Mouse (Mus musculus) spleen, postnatal 36 days (tissue): ENCODE measurements around the gene Poc1a.

Experiments used
- DNase-seq, 2 experiments: peaks; one replicate each; pipeline ENCODE4 v3.0.0; 2022; ENCODE audit warnings: low spot score in 2 of 2, mixed read lengths in 1 of 2

Poc1a gene

DNA sequence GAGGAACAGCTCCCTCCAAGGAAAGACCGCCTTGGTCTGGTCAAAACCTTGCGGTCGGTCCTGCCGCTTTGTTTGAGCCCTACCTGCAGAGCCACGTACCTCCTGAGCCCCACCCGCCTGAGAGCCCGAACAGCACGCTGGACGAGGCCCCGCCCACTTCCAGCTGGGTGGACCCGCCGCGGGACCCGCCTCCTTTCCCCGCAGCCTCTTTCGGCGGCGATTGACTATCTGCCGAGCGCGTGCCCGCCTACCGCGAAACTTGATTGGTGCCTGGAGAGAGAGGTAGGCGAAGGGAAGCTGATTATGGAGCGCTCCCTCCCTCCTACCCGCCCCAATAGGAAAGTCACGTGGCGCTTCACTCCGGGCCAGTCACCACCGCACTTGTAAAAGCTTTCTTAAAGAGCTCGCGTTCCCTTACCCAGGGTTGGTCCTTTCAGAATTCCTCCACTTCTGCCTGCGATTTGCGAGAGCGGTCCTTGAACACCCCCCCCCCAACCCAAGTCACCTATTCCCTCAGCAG is 86.8 kb downstream of the Poc1a start:
- peak; percentile 99 for DNase-seq

- peak; percentile 82 to 83 for DNase-seq
Observed at GRCm38 (mm10) chr9:106368112-106368717, 87.4 kb downstream of the Poc1a start, which contains the start of gene Dusp7. TSS of gene Dusp7 (plus strand) at chr9:106368632.

DNA sequence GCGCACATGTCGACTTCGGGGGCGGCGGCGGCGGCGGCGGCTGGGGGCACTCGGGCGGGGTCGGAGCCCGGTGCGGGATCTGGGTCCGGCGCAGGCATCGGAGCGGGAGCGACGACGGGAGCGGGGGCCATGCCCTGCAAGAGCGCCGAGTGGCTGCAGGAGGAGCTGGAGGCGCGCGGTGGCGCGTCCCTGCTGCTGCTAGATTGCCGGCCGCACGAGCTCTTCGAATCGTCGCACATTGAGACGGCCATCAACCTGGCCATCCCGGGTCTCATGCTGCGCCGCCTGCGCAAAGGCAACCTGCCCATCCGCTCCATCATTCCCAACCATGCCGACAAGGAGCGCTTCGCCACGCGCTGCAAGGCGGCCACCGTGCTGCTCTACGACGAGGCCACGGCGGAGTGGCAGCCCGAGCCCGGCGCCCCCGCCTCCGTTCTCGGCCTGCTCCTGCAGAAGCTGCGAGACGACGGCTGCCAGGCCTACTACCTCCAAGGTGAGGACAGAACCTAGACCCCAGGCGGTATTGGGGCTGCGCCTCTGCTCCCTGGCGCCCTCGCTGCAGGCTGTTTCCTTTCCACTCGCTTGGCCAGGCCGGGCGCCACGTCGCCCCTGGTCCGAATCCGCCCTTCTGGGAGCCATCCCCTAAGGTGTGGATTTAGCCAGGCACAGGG is 88.1 kb downstream of the Poc1a start:
- peak; percentile 54 to 61 for DNase-seq

GRCm38 (mm10) chr9:106369801-106370485 is 89.1 kb downstream of the Poc1a start:
- no peak for DNase-seq

- no peak for DNase-seq
Observed at GRCm38 (mm10) chr9:106370620-106371383, 89.9 kb downstream of the Poc1a start.

DNA sequence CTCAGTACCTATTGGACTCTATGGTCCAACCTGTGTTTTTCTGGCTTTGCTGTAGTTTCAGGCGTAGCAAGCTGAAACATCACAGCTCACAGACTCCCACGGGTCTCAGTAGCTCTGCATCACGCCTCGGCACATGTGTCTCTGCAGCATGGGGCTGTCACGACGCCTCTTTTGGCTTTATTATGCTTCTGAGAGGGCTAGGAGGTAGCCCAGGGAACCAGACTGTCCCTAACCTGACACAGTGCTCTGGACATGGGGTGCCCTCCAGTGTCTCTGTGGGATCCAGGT is 90.5 kb downstream of the Poc1a start:
- DNase-seq, result no peak

DNA sequence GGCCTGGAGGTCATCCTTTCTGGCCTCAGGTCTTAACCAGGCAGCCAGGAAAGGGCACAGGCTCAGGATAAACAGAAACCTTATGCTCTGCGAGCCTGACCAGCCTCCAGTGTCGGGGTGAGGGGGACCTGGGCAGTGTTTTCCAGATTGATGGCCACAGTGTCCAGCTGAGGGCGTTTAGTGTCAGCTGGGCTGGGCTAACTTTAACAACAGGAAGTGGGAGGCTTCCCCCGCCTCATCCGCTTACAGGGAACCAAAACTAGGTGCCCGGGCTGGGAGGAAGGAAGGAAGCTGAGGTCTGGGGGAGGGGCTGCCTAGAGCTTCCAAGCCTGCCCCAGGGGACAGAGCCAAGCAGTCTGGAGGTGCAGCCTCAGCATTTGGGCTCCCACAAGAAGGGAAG is 90.9 kb downstream of the Poc1a start:
- DNase-seq, result peak; percentile 89 to 90

DNA sequence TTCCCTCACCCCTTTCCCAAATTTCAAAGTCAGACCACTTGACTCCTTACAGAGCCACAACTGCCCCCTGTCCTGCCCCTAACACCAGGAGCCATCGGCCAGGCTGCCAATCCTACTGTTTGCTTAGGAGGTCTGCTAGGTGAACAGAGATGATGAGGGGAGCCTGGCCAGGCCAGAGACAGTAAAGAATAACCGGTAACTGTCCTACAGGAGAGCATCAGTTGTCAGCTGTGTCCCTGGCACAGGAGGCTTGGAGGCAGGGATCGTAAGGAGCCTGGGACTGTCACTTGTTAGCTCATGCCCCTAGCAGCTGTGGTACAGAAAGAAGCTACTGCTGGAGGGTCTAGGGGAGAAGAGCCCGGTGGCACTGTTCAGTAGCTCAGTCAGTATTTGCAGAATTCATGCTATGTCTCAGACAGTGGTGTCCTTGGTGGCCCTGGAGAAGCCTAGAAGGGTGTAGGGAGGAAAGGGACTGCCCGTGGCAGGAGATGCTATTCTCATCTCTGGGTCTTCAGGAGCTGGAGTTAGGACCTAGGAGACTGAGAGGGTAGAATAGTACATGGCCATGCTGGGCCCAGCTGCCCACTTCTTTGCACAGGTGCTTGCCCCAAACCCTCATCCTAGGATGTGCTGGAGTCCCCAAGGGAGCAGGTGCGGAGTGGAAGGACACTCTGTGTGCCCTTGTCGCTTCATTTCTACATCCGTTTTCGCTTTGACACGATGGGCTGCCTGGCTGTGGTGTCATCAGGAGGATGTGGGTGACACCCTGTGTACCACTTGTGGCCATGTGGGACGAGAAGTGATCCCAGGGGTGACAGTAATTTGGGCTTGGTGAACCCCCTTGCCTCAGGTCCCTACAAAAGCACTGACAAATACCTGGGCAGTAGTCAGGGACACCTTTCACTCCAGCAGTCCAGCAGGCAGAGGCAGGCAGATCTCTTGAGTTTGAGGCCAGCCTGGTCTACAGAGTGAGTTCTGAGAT is 91.9 kb downstream of the Poc1a start:
- DNase-seq, result peak; percentile 78

DNA sequence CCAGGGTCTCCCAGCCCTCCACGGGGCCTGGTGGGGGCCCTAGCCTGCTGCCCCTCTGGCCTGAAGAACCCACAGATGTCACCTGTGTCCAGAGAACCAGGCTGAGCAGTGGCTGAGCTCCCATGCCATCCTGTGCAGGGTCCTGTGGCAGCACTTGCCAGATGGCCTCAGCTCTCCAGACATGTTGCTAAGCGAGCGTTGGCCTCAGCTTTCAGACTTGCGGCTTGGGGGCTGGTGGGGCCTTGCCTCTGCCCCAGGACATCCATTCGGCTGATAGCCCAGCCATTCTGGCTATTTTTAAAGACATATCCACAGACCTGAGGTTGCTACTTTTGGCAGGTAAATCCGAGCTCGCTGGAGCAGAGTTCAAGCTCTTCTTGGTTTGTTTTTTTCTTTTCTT is 93.1 kb downstream of the Poc1a start:
- DNase-seq, result no peak

DNA sequence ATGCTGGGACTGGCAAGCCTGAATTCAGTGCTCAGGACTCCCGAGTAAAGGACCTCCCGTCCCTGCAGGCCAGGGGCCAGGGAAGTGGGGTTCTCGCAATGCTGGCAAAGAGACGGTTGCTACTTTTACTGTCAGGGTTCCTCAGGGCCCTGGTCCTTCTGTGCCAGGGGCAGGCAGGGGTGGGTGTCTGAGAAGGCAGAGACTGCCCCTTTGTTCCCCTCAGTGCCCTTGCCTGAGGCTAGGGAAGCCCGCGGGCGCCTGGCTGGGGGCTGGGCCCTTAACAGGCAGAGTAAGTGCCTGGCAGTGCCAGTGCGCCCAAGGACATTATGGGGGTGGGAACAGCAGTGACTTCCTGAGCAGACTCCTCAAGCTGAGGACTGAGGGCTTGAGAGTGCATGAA is 96.4 kb downstream of the Poc1a start:
- DNase-seq, result no peak

DNA sequence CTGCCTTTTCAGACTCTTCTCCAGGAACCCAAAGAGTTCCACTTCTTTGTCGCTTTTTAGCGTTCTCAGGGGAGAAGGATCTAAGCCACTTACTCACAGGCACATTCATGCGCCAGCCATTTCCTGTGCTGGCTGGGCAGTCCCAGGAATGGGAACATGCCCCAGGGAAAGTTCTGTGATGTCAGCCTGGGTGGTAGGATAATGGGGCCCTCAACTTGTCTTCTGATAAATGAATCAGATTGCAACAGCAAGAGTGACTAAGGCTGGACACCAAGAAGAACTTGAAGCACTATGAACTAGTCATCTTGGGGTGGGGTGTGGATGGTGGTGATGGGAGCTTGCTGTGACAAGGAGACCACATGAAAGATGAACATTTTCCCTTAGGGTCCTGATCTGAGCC is 97.2 kb downstream of the Poc1a start:
- DNase-seq, result no peak

DNA sequence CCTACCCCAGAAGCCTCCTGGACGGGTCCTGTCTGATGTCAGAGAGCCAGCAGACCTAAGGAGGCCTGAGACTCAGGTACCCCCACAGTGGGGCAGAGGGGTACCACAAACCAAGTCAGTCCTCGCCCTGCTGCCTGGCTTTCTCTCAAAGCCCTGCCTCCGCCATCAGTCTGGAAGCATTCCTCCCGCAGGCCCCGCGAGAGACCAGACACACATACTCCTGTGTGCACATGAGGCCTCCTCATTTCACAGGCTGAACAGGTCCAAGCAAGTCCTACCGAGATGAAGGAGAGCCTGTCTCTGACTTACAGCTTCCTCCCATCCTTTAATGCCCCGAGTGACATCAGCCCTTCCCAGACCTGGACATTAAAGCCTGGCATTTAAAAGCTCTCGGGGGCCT is 97.9 kb downstream of the Poc1a start:
- no peak for DNase-seq

DNA sequence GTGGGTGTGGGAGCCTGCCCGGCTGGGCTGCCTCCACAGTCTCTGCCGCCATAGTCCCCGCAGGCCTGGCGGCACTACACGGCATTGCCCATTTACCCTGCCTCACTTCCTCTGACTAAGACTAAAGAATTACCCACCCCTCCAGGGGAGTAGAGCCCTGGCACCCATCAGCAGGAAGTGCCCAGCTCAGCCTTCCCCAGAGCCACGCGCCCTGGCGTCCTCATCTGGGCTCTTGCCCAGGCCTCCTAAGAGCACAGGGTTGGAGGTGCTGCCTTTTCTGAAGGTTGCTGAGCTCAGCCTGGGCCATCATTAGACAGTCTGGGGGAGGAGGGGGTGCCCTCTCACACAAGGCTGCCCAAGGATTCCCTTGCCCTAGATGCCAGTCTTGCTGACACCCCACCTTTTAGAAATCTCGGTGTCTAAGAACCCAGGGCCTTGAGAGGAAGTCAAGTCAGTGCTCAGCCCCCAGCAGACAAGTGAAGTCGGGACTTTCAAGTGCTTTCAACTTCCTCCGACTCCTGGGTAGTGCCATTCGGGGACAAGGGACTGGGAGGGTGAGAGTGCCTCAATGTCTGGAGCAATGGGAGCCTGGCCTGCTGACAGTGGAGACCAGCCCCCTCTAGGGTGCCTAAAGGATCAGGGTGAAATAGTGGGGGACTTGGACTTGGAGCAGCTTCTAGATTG is 105.5 kb downstream of the Poc1a start:
- DNase-seq, result peak; percentile 44 to 46

GRCm38 (mm10) chr9:106392828-106393527 is 112.1 kb downstream of the Poc1a start:
- no peak for DNase-seq

GRCm38 (mm10) chr9:106393548-106393947 is 112.7 kb downstream of the Poc1a start:
- no peak for DNase-seq

DNA sequence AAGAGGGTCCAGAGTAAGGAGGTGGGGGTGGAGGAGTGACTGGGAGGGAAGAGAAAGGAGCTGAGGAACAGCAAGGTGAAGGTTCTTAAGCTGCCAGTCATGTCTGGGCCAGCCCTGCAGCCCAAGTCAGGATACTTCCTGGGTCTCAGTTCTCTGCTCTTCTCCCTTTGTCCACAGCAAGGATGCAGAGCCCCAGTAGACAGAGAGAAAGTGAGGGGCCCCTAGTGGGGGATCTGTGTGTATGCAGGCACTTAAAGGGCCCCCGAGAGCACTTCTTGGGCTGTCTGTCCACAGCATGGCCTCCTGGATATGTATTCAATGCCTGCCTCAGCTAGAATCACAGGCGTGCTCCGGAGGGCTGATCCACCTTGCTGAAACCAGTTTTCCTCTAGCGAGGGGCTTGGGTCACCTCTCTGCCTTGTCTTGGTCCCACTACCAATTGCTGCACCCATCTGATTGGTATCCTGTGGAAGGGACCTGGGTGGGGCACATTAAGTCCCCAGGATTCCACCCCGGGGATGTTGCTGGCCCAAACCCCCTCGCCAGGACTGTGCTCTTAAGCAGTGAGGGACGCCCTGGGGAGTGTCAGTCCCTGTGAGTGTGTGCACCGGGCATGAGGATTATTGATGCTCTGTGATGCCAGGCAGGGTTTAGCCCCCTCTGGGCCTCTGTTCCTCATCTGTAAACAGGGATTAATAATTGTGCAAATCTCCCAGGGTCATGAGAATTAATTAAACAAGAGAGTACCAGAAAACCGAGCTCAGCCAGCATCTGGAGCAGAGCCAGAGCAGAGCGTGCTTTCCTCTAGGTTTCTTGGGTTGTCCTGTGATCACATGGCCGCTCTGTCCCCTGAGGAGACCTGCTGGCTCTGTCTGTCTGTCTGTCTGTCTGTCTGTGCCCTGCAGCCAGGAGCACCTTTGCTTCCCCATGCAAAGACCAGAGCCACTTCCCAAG is 114.1 kb downstream of the Poc1a start:
- peak in 1 of 2 experiments; percentile 31 for DNase-seq

DNA sequence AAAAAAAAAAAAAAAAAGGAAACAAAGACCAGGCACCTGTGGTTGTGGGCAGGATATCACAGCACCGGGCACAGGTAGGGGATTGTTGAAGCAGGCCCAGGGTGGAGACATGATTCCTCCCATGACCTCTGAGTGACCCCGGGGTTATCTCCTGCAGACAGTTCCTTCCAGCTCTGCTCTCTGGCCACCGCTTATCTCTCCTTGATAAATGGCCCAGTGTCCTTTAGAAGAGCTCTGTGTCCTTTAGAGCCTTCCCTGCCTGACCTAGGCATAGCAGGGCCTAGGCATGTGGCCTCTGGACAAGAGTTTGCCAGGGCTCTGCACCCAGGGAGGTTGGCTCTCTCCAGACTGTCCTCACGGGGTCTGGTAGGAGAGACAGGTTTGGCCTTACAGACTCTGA is 116.9 kb downstream of the Poc1a start:
- DNase-seq, result no peak

DNA sequence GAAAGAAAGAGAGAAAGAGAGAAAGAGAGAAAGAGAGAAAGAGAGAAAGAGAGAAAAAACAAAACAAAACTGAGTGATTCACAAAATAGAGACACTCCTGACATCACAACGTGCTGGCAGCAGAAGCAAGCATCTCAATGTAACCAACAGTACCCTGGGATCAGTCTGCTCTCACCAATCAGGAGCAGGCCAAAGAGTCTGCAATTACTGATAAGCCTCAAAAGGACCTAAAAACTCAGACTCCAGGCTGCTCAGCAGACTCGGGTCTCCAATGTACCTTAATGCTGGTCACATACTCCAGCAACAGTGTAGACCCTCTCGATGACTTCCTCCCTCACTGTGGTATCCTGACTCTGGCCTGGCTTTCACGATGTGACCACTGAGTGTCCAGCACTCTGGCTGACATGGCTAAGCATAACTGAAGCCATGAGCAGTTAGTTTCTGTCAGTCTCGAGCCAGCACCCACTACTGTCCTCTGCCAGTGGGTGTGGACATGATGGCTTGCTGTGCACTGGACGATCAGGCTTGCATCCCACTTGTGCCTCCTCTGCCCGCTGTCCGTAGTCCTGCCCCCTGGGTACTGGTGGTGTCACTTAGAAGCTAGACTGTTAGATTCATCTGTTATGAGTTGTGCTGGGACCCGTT is 117.9 kb downstream of the Poc1a start:
- DNase-seq, result peak in 1 of 2 experiments; percentile 62
